In the genomic region with DNA sequence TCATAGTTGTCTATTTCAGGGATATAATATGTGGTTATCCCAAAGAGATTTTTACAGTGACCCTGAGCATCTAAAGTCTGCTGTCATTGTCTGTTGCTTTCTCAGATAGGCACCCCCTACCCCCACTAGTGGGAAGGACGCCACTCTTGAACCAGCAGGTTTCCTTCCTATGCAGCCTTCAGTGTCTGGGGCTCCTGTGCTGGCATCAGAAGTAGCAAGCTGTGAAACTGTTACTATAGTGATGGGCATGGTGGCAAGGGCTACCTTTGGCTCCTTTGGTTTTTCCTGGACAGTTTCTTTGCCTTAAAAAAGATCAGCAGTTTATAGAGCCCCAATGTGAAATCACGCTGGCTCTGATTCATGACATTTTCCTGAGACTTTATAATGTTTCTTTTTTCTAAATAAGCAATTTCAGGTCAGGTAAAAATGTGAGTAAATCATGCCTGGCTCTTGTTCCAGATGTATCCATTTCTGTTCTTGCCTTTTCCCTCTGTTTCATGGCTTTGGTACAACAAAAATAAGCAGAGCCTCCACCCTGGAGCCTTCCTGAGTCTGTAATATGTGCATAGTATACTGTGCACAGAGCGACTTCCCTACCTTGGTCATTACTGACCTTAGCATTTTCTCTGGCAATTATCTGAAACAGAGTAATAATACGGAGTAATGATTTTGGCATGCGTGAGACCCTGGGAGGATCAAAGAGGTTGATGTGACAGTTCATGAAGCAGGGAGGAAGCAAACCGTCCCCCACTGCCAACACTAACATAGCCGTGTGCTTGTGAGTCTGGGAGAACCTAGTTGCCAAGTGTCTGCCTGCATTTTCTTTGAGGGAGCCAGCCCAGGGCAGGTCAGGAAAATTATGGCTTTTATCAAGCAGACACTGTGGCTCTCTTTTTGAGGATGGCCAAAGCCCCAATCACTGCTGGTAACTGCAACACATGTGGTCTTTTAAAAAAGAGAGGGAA, we compare ENCODE assay signal across 18 mouse cellular contexts.
DNase-seq lines count a peak whose midpoint lies in the region; ATAC-seq and TF ChIP-seq lines count a peak whose summit lies in the region.
"Had no signal": no experiment of that assay in that cellular context is flagged by ENCODE, and none has a peak within 500 bp of the region (broad histone marks: within the 10 kb centered on the region; RNA-seq: fewer than 3 reads in every experiment).

No protein-coding gene starts in this region.

- no peak overlapping the region for H3K27ac ChIP-seq in midbrain, postnatal 0 days (ENCODE audit: low read depth, low read length)
- H3K27ac ChIP-seq in midbrain, embryonic 13.5 days: no peak overlapping the region
- H3K27ac ChIP-seq: heart, embryonic 13.5 days; hindbrain, embryonic 15.5 days had no signal

- no peaks in the 10 kb centered on the region for H3K9me3 ChIP-seq in midbrain, postnatal 0 days (ENCODE audit: low read length)
- H3K9me3 ChIP-seq in midbrain, embryonic 13.5 days: no peaks in the 10 kb centered on the region
- H3K9me3 ChIP-seq: heart, embryonic 13.5 days; hindbrain, embryonic 15.5 days had no signal

- no peak overlapping the region for H3K4me2 ChIP-seq in midbrain, postnatal 0 days (ENCODE audit: low read depth, low read length, poor library complexity, severe bottlenecking)
- no peak overlapping the region for H3K4me2 ChIP-seq in midbrain, embryonic 13.5 days (replicated peaks)
- H3K4me2 ChIP-seq: heart, embryonic 13.5 days; hindbrain, embryonic 15.5 days had no signal

- no peaks in the 10 kb centered on the region for H3K4me1 ChIP-seq in midbrain, postnatal 0 days (ENCODE audit: insufficient read depth, low read length)
- H3K4me1 ChIP-seq in midbrain, embryonic 13.5 days (replicated peaks): no peaks in the 10 kb centered on the region
- H3K4me1 ChIP-seq: heart, embryonic 13.5 days; hindbrain, embryonic 15.5 days had no signal

- no peak for TF ChIP-seq CTCF in midbrain, postnatal 0 days (IDR thresholded peaks at IDR 0.05)

- H3K27me3 ChIP-seq in midbrain, postnatal 0 days (ENCODE audit: insufficient read depth, low read length): no peaks in the 10 kb centered on the region
- no peaks in the 10 kb centered on the region for H3K27me3 ChIP-seq in midbrain, embryonic 13.5 days
- H3K27me3 ChIP-seq: CH12.LX; heart, embryonic 13.5 days; hindbrain, embryonic 15.5 days had no signal

- 61% methylated on average over 7 of the region's 7 CpGs for WGBS in midbrain, postnatal 0 days
- 81% methylated on average over 7 of the region's 7 CpGs for whole genome bisulfite sequencing in midbrain, embryonic 13.5 days

- no peaks in the 10 kb centered on the region for H3K36me3 ChIP-seq in midbrain, postnatal 0 days (ENCODE audit: insufficient read depth, low read length)
- no peaks in the 10 kb centered on the region for H3K36me3 ChIP-seq in midbrain, embryonic 13.5 days
- H3K36me3 ChIP-seq: heart, embryonic 13.5 days; hindbrain, embryonic 15.5 days had no signal

- peak; percentile 49 to 57 for DNase-seq in cerebellum, postnatal 10 days
- DNase-seq in cerebellum, adult 9-11 months: no peak
- peak; percentile 10 for DNase-seq in gastrocnemius, postnatal 25 days
- DNase-seq in gastrocnemius, adult 18-20 months (ENCODE audit: low spot score): no peak
- DNase-seq in midbrain, postnatal 0 days (ENCODE audit: low spot score): peak; percentile 16
- DNase-seq in c-Kit-positive CD71-positive TER-119-positive erythroid progenitor cells, embryonic 14.5 days (ENCODE audit: low spot score): no peak
- DNase-seq: adrenal gland, postnatal 36 days; heart, postnatal 36 days; kidney, adult 11 months; kidney, postnatal 14 days; left cerebral cortex, postnatal 4 days; thymus, adult 18-20 months had no signal

- H3K9ac ChIP-seq in midbrain, postnatal 0 days (replicated peaks; ENCODE audit: low read length, poor library complexity, severe bottlenecking): no peak overlapping the region
- no peak overlapping the region for H3K9ac ChIP-seq in midbrain, embryonic 13.5 days (replicated peaks)
- H3K9ac ChIP-seq: heart, embryonic 13.5 days; hindbrain, embryonic 15.5 days had no signal

- no peak overlapping the region for H3K4me3 ChIP-seq in midbrain, postnatal 0 days (ENCODE audit: low read depth, low read length)
- no peak overlapping the region for H3K4me3 ChIP-seq in midbrain, embryonic 13.5 days (replicated peaks)
- H3K4me3 ChIP-seq: erythroblast, embryonic 14.5 days; heart, embryonic 13.5 days; hindbrain, embryonic 15.5 days had no signal

- peak; percentile 54; the same call in 1 of the 2 replicates for ATAC-seq in midbrain, postnatal 0 days (ENCODE audit: low FRiP score)
- no peak for ATAC-seq in midbrain, embryonic 13.5 days
- no peak for ATAC-seq in monocyte, adult 5-6 weeks (replicated peaks; ENCODE audit: insufficient number of reproducible peaks, low FRiP score, low TSS enrichment, poor library complexity, severe bottlenecking)

Comparison
In these comparisons a context has a peak if more than half of its experiments do, and no peak if none do; other contexts are left out.
1. DNase-seq: peak in cerebellum, postnatal 10 days (2 of 2), gastrocnemius, postnatal 25 days (single experiment) and midbrain, postnatal 0 days (single experiment); none in cerebellum, adult 9-11 months (single experiment), gastrocnemius, adult 18-20 months (single experiment) and c-Kit-positive CD71-positive TER-119-positive erythroid progenitor cells, embryonic 14.5 days (single experiment).